Mouse (Mus musculus) liver, postnatal 0 days (tissue): ENCODE measurements around the gene Ppfibp1. TPM values are rescaled to one million over a fixed set of nuclear protein-coding genes. Genes with fewer than 3 reads are reported as not detected.

Experiments
- ATAC-seq: fragments of 200-750 bp; cut with Nextera tagmentation; 2 replicates; pipeline ENCODE4 v1.8.0; 2017; ENCODE audit warnings: mild to moderate bottlenecking, moderate library complexity
- DNase-seq: peaks from one replicate; pipeline ENCODE4 v3.0.0-alpha.2; 2016
- H3K27ac ChIP-seq: fragments of 300-500 bp; sonication (generic); 2 replicates; pipeline ENCODE4 v1.5.1; 2014; ENCODE audit warnings: antibody characterized with exemption, moderate library complexity, mild to moderate bottlenecking, low read depth
- H3K27me3 ChIP-seq: fragments of 300-500 bp; sonication (generic); 2 replicates; pipeline ENCODE4 v1.6.1; 2014; ENCODE audit warnings: low read length, control low read depth, mixed read lengths; ENCODE audit not compliant: insufficient read depth
- H3K36me3 ChIP-seq: fragments of 300-500 bp; sonication (generic); replicated peaks from 2 replicates; pipeline ENCODE4 v1.6.1; 2014; ENCODE audit warnings: mild to moderate bottlenecking, control low read depth, low read length, moderate library complexity, mixed read lengths; ENCODE audit not compliant: insufficient read depth
- H3K4me1 ChIP-seq: fragments of 300-500 bp; sonication (generic); 2 replicates; pipeline ENCODE4 v1.6.1; 2014; ENCODE audit warnings: antibody characterized with exemption, mild to moderate bottlenecking, control low read depth; ENCODE audit not compliant: insufficient read depth
- H3K4me2 ChIP-seq: fragments of 300-500 bp; sonication (generic); 2 replicates; pipeline ENCODE4 v1.6.1; 2014; ENCODE audit warnings: low read depth, mild to moderate bottlenecking, low read length, moderate library complexity, mixed read lengths
- H3K4me3 ChIP-seq: fragments of 300-500 bp; sonication (generic); 2 replicates; pipeline ENCODE4 v1.5.1; 2014; ENCODE audit warnings: low read depth, low read length
- H3K9ac ChIP-seq: fragments of 300-500 bp; sonication (generic); replicated peaks from 2 replicates; pipeline ENCODE4 v1.6.1; 2014; ENCODE audit warnings: mild to moderate bottlenecking, moderate library complexity
- H3K9me3 ChIP-seq: fragments of 300-500 bp; sonication (generic); 2 replicates; pipeline ENCODE4 v1.6.1; 2016; ENCODE audit warnings: mild to moderate bottlenecking, control low read depth, low read length, mixed read lengths
- CTCF ChIP-seq: sonication (generic); IDR thresholded peaks from 2 replicates; pipeline ENCODE4 v1.5.1; 2016; ENCODE audit warnings: antibody characterized with exemption, low read depth
- EP300 ChIP-seq: IDR thresholded peaks from 2 replicates; pipeline ENCODE4 v1.6.1; 2016; ENCODE audit warnings: antibody characterized with exemption, low read depth, mild to moderate bottlenecking
- WGBS: fragments of 180-500 bp; shearing (Covaris S2); extraction: QIAGEN DNeasy Blood & Tissue Kit; methylation state at CpG from one replicate; pipeline ENCODE4 v1.1.7; 2014; ENCODE audit not compliant: insufficient replicate concordance; 5-methylcytosine and 5-hydroxymethylcytosine counted together
- polyA plus RNA-seq: library from polyadenylated mRNA; unstranded; fragments of >200 nt; fragmentation: Nextera tagmentation; extraction: Ambion mirVana; gene quantifications from 2 replicates; pipeline ENCODE4 v1.2.1, GENCODE M21; 2015

The Ppfibp1 gene
- polyA plus RNA-seq, 1 experiment from 2014 or later = 11.3 TPM

DNA sequence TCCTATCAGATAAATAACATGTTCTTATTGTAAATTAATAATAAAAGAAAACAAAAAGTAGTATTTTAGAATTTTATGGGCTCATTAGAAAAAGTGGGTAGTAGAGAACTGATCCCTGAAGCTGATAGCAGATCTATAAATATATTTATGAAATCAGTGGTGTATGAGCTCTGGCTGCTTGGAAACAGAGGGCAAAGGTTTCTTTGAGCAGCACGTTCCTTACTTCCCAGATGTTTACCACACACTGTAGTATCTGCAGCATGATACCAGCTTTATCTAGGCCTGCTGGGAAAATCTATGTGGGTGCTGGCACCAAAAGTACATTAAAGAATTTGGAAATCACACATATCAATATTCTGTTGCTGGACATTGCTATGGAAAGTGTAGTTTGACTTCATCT, 84.5 kb downstream of the Ppfibp1 start:
- Histone ChIP-seq H3K4me2 (no peak overlapping the region), H3K4me3 (no peak overlapping the region), H3K27ac (no peak overlapping the region), H3K36me3 (no peaks in the 10 kb centered on the region), H3K27me3 (no peaks in the 10 kb centered on the region), H3K9me3 (no peaks in the 10 kb centered on the region), H3K4me1 (peaks cover 10% of the 10 kb centered on the region), H3K9ac (no peak overlapping the region)
- TF ChIP-seq CTCF = no peak
- TF ChIP-seq EP300 = no peak
- DNase-seq (no peak), ATAC-seq (no peak)
- WGBS = 37% methylated on average over 1 of the region's 1 CpGs

DNA sequence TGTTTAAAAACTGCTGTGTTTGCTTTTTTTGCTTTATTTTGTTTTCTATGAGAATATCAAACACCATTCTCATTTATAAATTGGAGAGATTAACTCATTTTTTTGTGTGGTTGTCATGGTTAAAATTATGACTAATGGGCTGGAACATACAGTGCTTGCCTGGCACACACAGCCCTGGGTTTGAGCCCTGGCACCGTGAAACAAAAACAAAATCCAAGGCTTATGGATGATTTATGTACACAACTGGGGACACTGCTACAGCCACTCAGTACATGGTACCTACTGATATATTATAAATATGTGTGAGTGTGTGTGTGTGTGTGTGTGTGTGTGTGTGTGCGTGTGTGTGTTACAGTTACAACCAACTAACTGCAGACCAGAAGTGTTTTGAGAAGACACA, 85.1 kb downstream of the Ppfibp1 start:
- no peaks in the 10 kb centered on the region for H3K9me3 ChIP-seq
- TF ChIP-seq EP300 (no peak), CTCF (no peak)
- H3K4me2 ChIP-seq = no peak overlapping the region
- DNase-seq (no peak), ATAC-seq (no peak)
- 89% methylated on average over 2 of the region's 2 CpGs for WGBS
- peaks cover 6% of the 10 kb centered on the region; the same call in 1 of the 2 replicates for H3K4me1 ChIP-seq
- H3K36me3 ChIP-seq = no peaks in the 10 kb centered on the region
- no peaks in the 10 kb centered on the region for H3K27me3 ChIP-seq
- H3K4me3 ChIP-seq = no peak overlapping the region
- no peak overlapping the region for H3K9ac ChIP-seq
- H3K27ac ChIP-seq = no peak overlapping the region

DNA sequence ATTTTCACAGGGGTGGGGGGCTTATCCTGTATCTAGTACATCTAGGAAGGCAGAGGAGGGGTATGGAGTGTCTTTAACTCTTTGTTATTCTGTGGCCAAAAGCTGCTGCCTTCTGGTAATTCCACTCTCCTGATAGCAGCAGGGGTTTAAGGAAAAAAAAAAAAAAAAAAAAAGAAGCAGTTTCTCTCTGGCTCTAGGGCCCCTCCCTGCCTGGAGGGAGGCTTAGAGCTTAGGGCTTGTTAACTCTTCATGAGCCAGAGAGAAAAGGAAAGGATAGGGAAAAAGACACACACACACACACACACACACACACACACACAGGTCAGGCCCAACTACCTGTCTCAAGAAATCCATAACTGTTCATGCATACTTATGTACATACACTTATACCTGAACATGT, 85.5 kb downstream of the Ppfibp1 start:
- Histone ChIP-seq H3K27me3 (no peaks in the 10 kb centered on the region), H3K9ac (no peak overlapping the region), H3K4me1 (peaks cover 6% of the 10 kb centered on the region; the same call in 1 of the 2 replicates), H3K4me2 (no peak overlapping the region), H3K4me3 (no peak overlapping the region), H3K36me3 (no peaks in the 10 kb centered on the region), H3K9me3 (no peaks in the 10 kb centered on the region), H3K27ac (no peak overlapping the region)
- TF ChIP-seq CTCF = no peak
- TF ChIP-seq EP300 = no peak
- DNase-seq (no peak), ATAC-seq (no peak)

DNA sequence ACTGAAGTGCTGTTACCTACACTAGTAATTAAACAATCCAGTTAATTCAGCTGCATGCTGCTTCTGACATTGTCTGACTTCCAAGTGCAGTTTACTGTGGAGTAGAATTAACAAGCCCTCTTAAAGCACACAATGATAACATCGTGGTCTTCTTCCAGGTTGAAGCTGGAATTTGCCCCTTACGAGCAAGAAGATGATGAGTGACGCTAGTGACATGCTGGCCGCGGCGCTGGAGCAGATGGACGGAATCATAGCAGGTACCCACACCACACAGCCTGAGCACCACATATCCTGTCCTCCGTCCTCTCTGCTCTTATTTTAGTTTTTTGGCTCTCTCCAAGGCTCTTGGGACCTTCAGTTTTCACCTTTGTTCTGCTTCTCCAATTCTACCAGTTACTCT, 88.2 kb downstream of the Ppfibp1 start:
- Histone ChIP-seq H3K4me1 (peaks cover 6% of the 10 kb centered on the region; the same call in 1 of the 2 replicates), H3K4me3 (no peak overlapping the region), H3K4me2 (no peak overlapping the region), H3K9ac (no peak overlapping the region), H3K9me3 (no peaks in the 10 kb centered on the region), H3K27me3 (no peaks in the 10 kb centered on the region), H3K36me3 (no peaks in the 10 kb centered on the region), H3K27ac (no peak overlapping the region)
- 80% methylated on average over 8 of the region's 8 CpGs for WGBS
- no peak for ATAC-seq
- TF ChIP-seq CTCF (no peak), EP300 (no peak)
- no peak for DNase-seq

DNA sequence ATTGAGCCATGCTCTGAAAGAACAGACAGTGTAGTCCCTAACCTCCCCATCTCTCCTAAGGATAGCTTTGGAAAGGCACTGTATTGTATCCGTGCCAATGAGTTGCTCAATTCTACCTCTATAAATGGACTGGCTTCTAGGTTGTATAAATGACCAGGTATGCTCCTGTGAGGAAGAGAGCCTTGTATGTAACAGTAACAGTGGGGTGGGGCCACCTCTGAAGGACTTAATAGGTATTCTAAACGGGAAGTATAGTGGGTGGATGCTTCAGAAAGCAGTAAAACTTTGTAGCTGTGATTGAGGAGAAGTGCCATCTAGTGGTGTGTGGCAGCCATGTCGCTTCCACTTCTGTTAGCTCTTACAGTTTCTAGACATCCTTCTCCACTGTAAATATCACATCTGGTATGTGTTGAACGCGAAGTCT, 90.4 kb downstream of the Ppfibp1 start:
- TF ChIP-seq EP300 (no peak), CTCF (peak; percentile 51)
- Histone ChIP-seq H3K27ac (no peak overlapping the region), H3K27me3 (no peaks in the 10 kb centered on the region), H3K9me3 (no peaks in the 10 kb centered on the region), H3K4me2 (no peak overlapping the region), H3K36me3 (peaks cover 3% of the 10 kb centered on the region; the same call in 1 of the 2 replicates), H3K4me3 (no peak overlapping the region), H3K4me1 (no peaks in the 10 kb centered on the region), H3K9ac (no peak overlapping the region)
- DNase-seq (no peak), ATAC-seq (0 out of 2 replicates have a peak, but pooled peaks have one; percentile 19)
- 49% methylated on average over 5 of the region's 5 CpGs for WGBS

DNA sequence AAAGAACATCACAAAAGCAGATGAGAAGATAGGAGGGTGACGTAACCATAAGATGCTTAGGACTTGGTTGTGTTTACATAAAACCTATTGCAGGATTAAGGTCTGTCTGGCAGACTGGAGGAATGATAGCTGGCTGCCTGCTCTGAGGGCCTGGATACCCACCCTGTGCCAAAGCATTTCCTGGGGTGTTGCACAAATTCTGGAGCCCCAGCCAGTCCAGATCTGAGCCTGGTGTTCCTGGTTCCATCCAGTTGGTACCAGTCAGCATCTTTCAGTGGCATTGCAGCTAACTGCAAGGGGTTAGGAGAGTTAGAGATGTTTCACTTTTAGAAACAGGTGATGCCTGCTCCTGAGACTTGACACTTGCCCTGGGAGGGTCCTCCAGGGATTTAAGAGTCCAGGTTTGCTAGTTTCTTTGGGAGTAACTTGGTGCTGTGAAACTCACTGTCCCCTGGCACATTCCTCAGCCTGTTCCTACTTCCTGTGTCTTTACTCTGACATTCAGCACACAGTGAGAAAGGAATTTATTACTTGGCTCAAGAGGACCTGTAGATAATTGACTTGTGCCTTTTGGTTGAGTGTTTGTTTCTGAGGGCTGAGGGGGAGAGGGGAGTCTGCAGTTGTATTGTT, 90.9 kb downstream of the Ppfibp1 start:
- no peak for ATAC-seq
- WGBS = 70% methylated on average over 1 of the region's 1 CpGs

More for the DNA sequence above, 90.9 kb downstream of the Ppfibp1 start:
- H3K4me2 ChIP-seq = no peak overlapping the region
- no peak for DNase-seq
- H3K9me3 ChIP-seq = no peaks in the 10 kb centered on the region
- H3K27me3 ChIP-seq = no peaks in the 10 kb centered on the region
- no peak overlapping the region for H3K27ac ChIP-seq
- H3K4me3 ChIP-seq = no peak overlapping the region
- no peak for TF ChIP-seq EP300
- TF ChIP-seq CTCF = no peak
- H3K36me3 ChIP-seq = peaks cover 3% of the 10 kb centered on the region; the same call in 1 of the 2 replicates
- no peaks in the 10 kb centered on the region for H3K4me1 ChIP-seq
- no peak overlapping the region for H3K9ac ChIP-seq
